Mouse (Mus musculus): ENCODE measurements at regions not wholly inside any gene's neighbourhood (a gene's known extent, or its start where the extent isn't known, plus 50 kb on each side); places are given as distances from the start of the nearest gene placed in this dataset.

- Histone ChIP-seq H3K4me3 (no peak overlapping the region), H3K27me3 (no peaks in the 10 kb centered on the region), H3K9me3 (no peaks in the 10 kb centered on the region), H3K27ac (replicated peaks) (no peak overlapping the region), H3K4me1 (replicated peaks) (peaks cover 8% of the 10 kb centered on the region), H3K9ac (no peak overlapping the region), H3K4me2 (no peak overlapping the region), H3K36me3 (no peaks in the 10 kb centered on the region)
- no peak for ATAC-seq (ENCODE audit: low read depth)
- WGBS, result 23% methylated on average over 13 of the region's 13 CpGs
Measured at GRCm38 (mm10) chr7:70591361-70592256, 225.1 kb upstream of the Nr2f2 start.

GRCm38 (mm10) chr7:70589713-70590112 lies 223.2 kb upstream of the Nr2f2 start:
- WGBS, result 47% methylated on average over 5 of the region's 5 CpGs
- Histone ChIP-seq H3K27ac (replicated peaks) (no peak overlapping the region), H3K4me2 (no peak overlapping the region), H3K9ac (no peak overlapping the region), H3K27me3 (no peaks in the 10 kb centered on the region), H3K4me3 (no peak overlapping the region), H3K4me1 (replicated peaks) (peaks cover 8% of the 10 kb centered on the region), H3K9me3 (no peaks in the 10 kb centered on the region), H3K36me3 (no peaks in the 10 kb centered on the region)
- ATAC-seq (ENCODE audit: low read depth), result no peak

- Histone ChIP-seq H3K9ac (no peak overlapping the region), H3K36me3 (no peaks in the 10 kb centered on the region), H3K4me3 (no peak overlapping the region), H3K4me1 (replicated peaks) (peaks cover 8% of the 10 kb centered on the region), H3K27me3 (no peaks in the 10 kb centered on the region), H3K27ac (replicated peaks) (no peak overlapping the region), H3K9me3 (no peaks in the 10 kb centered on the region), H3K4me2 (no peak overlapping the region)
- 89% methylated on average over 1 of the region's 1 CpGs for WGBS
- ATAC-seq (ENCODE audit: low read depth), result no peak
Measured at GRCm38 (mm10) chr7:70588061-70588460, 221.5 kb upstream of the Nr2f2 start.

- no peaks in the 10 kb centered on the region for H3K36me3 ChIP-seq
- no peaks in the 10 kb centered on the region for H3K4me1 ChIP-seq (replicated peaks)
- no peaks in the 10 kb centered on the region for H3K27me3 ChIP-seq
- H3K9me3 ChIP-seq, result no peaks in the 10 kb centered on the region
- H3K4me2 ChIP-seq, result no peak overlapping the region
- ATAC-seq (ENCODE audit: low read depth), result no peak
- H3K9ac ChIP-seq, result no peak overlapping the region
- no peak overlapping the region for H3K4me3 ChIP-seq
- no peak overlapping the region for H3K27ac ChIP-seq (replicated peaks)
- WGBS, result 79% methylated on average over 13 of the region's 13 CpGs
Measured at GRCm38 (mm10) chr7:70584480-70584879, 217.9 kb upstream of the Nr2f2 start.

GRCm38 (mm10) chr7:70576112-70576910 lies 209.8 kb upstream of the Nr2f2 start:
- Histone ChIP-seq H3K27me3 (no peaks in the 10 kb centered on the region), H3K4me2 (no peak overlapping the region), H3K9ac (no peak overlapping the region), H3K36me3 (no peaks in the 10 kb centered on the region), H3K27ac (replicated peaks) (no peak overlapping the region), H3K4me1 (replicated peaks) (peaks cover 6% of the 10 kb centered on the region; the same call in 1 of the 2 replicates), H3K9me3 (no peaks in the 10 kb centered on the region), H3K4me3 (no peak overlapping the region)
- WGBS, result 52% methylated on average over 15 of the region's 15 CpGs
- no peak for ATAC-seq (ENCODE audit: low read depth)

GRCm38 (mm10) chr7:70575614-70576013 lies 209.1 kb upstream of the Nr2f2 start:
- Histone ChIP-seq H3K9ac (no peak overlapping the region), H3K9me3 (no peaks in the 10 kb centered on the region), H3K27me3 (no peaks in the 10 kb centered on the region), H3K36me3 (no peaks in the 10 kb centered on the region), H3K27ac (replicated peaks) (no peak overlapping the region), H3K4me1 (replicated peaks) (peaks cover 6% of the 10 kb centered on the region; the same call in 1 of the 2 replicates), H3K4me2 (no peak overlapping the region), H3K4me3 (no peak overlapping the region)
- 82% methylated on average over 2 of the region's 2 CpGs for WGBS
- no peak for ATAC-seq (ENCODE audit: low read depth)

- no peak overlapping the region for H3K4me2 ChIP-seq
- 81% methylated on average over 6 of the region's 6 CpGs for WGBS
- H3K4me1 ChIP-seq (replicated peaks), result peaks cover 6% of the 10 kb centered on the region; the same call in 1 of the 2 replicates
- H3K9me3 ChIP-seq, result no peaks in the 10 kb centered on the region
- H3K9ac ChIP-seq, result no peak overlapping the region
- H3K4me3 ChIP-seq, result no peak overlapping the region
- H3K27ac ChIP-seq (replicated peaks), result no peak overlapping the region
- ATAC-seq (ENCODE audit: low read depth), result no peak
- no peaks in the 10 kb centered on the region for H3K36me3 ChIP-seq
- no peaks in the 10 kb centered on the region for H3K27me3 ChIP-seq
Measured at GRCm38 (mm10) chr7:70574194-70574593, 207.7 kb upstream of the Nr2f2 start.

GRCm38 (mm10) chr7:70565034-70565433 lies 198.5 kb upstream of the Nr2f2 start:
- ATAC-seq (ENCODE audit: low read depth), result no peak
- Histone ChIP-seq H3K36me3 (no peaks in the 10 kb centered on the region), H3K9ac (no peak overlapping the region), H3K4me1 (replicated peaks) (no peaks in the 10 kb centered on the region), H3K4me3 (no peak overlapping the region), H3K27ac (replicated peaks) (no peak overlapping the region), H3K27me3 (no peaks in the 10 kb centered on the region), H3K9me3 (no peaks in the 10 kb centered on the region), H3K4me2 (no peak overlapping the region)
- WGBS, result 32% methylated on average over 1 of the region's 1 CpGs

- H3K9me3 ChIP-seq, result no peaks in the 10 kb centered on the region
- H3K27ac ChIP-seq (replicated peaks), result no peak overlapping the region
- H3K9ac ChIP-seq, result no peak overlapping the region
- no peaks in the 10 kb centered on the region for H3K36me3 ChIP-seq
- H3K4me2 ChIP-seq, result no peak overlapping the region
- no peaks in the 10 kb centered on the region for H3K27me3 ChIP-seq
- H3K4me1 ChIP-seq (replicated peaks), result no peaks in the 10 kb centered on the region
- no peak overlapping the region for H3K4me3 ChIP-seq
- 79% methylated on average over 5 of the region's 5 CpGs for WGBS
- no peak for ATAC-seq (ENCODE audit: low read depth)
Measured at GRCm38 (mm10) chr7:70548936-70549450, 182.5 kb upstream of the Nr2f2 start.

GRCm38 (mm10) chr7:70541881-70542665 lies 175.5 kb upstream of the Nr2f2 start:
- ATAC-seq (ENCODE audit: low read depth), result no peak
- H3K27me3 ChIP-seq, result no peaks in the 10 kb centered on the region
- no peak overlapping the region for H3K9ac ChIP-seq
- no peaks in the 10 kb centered on the region for H3K9me3 ChIP-seq
- no peak overlapping the region for H3K4me2 ChIP-seq
- no peaks in the 10 kb centered on the region for H3K36me3 ChIP-seq
- no peaks in the 10 kb centered on the region for H3K4me1 ChIP-seq (replicated peaks)
- H3K27ac ChIP-seq (replicated peaks), result no peak overlapping the region
- WGBS, result 77% methylated on average over 10 of the region's 10 CpGs
- H3K4me3 ChIP-seq, result no peak overlapping the region

GRCm38 (mm10) chr7:70539121-70539642 lies 172.6 kb upstream of the Nr2f2 start:
- Histone ChIP-seq H3K9ac (no peak overlapping the region), H3K27ac (replicated peaks) (no peak overlapping the region), H3K4me1 (replicated peaks) (no peaks in the 10 kb centered on the region), H3K36me3 (no peaks in the 10 kb centered on the region), H3K4me3 (no peak overlapping the region), H3K9me3 (no peaks in the 10 kb centered on the region), H3K4me2 (no peak overlapping the region), H3K27me3 (no peaks in the 10 kb centered on the region)
- 73% methylated on average over 9 of the region's 9 CpGs for WGBS
- no peak for ATAC-seq (ENCODE audit: low read depth)
